Mouse (Mus musculus): ENCODE measurements around the gene Chmp6. TPM values are rescaled to one million over a fixed set of nuclear protein-coding genes. Genes with fewer than 3 reads are reported as not detected.

The Chmp6 gene
- 25.4 and 29.5 TPM in 2 replicates for polyA plus RNA-seq (2015; fragmentation: Nextera tagmentation; extraction: Ambion mirVana)

- H3K27me3 ChIP-seq, result peaks cover under 1% of the 10 kb centered on the region; the same call in 1 of the 2 replicates
- peak within 1 kb of the TSS; percentile 86 for H3K4me3 ChIP-seq (replicated peaks)
- peak; percentile 71 for ATAC-seq (ENCODE audit: insufficient read depth)
- peak within 1 kb of the TSS; percentile 75 for H3K27ac ChIP-seq (replicated peaks)
- H3K9ac ChIP-seq, result peak within 1 kb of the TSS; percentile 88
- whole genome bisulfite sequencing (ENCODE audit: insufficient replicate concordance), result 1% methylated on average over 48 of the region's 48 CpGs
- no peaks in the 10 kb centered on the region for H3K9me3 ChIP-seq (replicated peaks)
- peak within 1 kb of the TSS; percentile 86 for H3K4me2 ChIP-seq
- peaks cover 44% of the 10 kb centered on the region for H3K4me1 ChIP-seq (replicated peaks)
- peaks cover 23% of the 10 kb centered on the region for H3K36me3 ChIP-seq (replicated peaks)
Measured at GRCm38 (mm10) chr11:119913291-119913934, at the start of gene Chmp6. TSS of gene Chmp6 (plus strand) at chr11:119913441.

- no peak overlapping the region for H3K27ac ChIP-seq (replicated peaks)
- ATAC-seq (ENCODE audit: insufficient read depth), result no peak
- H3K36me3 ChIP-seq (replicated peaks), result peaks cover 46% of the 10 kb centered on the region
- no peak overlapping the region for H3K9ac ChIP-seq
- no peak overlapping the region for H3K4me3 ChIP-seq (replicated peaks)
- H3K27me3 ChIP-seq, result no peaks in the 10 kb centered on the region
- no peaks in the 10 kb centered on the region for H3K4me1 ChIP-seq (replicated peaks)
- H3K9me3 ChIP-seq (replicated peaks), result no peaks in the 10 kb centered on the region
- 72% methylated on average over 6 of the region's 6 CpGs for WGBS (ENCODE audit: insufficient replicate concordance)
- H3K4me2 ChIP-seq, result no peak overlapping the region
Measured at GRCm38 (mm10) chr11:119866837-119867236, 46.4 kb upstream of the Chmp6 start.

GRCm38 (mm10) chr11:119868138-119868537 is 45.1 kb upstream of the Chmp6 start:
- no peak for ATAC-seq (ENCODE audit: insufficient read depth)
- Histone ChIP-seq H3K9me3 (replicated peaks) (no peaks in the 10 kb centered on the region), H3K4me1 (replicated peaks) (no peaks in the 10 kb centered on the region), H3K27me3 (no peaks in the 10 kb centered on the region), H3K4me2 (no peak overlapping the region), H3K9ac (no peak overlapping the region), H3K4me3 (replicated peaks) (no peak overlapping the region), H3K27ac (replicated peaks) (no peak overlapping the region), H3K36me3 (replicated peaks) (peaks cover 52% of the 10 kb centered on the region)
- 56% methylated on average over 3 of the region's 3 CpGs for WGBS (ENCODE audit: insufficient replicate concordance)

- Histone ChIP-seq H3K4me1 (replicated peaks) (no peaks in the 10 kb centered on the region), H3K27me3 (no peaks in the 10 kb centered on the region), H3K36me3 (replicated peaks) (peaks cover 48% of the 10 kb centered on the region), H3K9me3 (replicated peaks) (no peaks in the 10 kb centered on the region), H3K27ac (replicated peaks) (no peak overlapping the region), H3K9ac (no peak overlapping the region), H3K4me2 (no peak overlapping the region), H3K4me3 (replicated peaks) (no peak overlapping the region)
- 74% methylated on average over 4 of the region's 4 CpGs for WGBS (ENCODE audit: insufficient replicate concordance)
- no peak for ATAC-seq (ENCODE audit: insufficient read depth)
Measured at GRCm38 (mm10) chr11:119868556-119868955, 44.7 kb upstream of the Chmp6 start.

- Histone ChIP-seq H3K36me3 (replicated peaks) (peaks cover 56% of the 10 kb centered on the region), H3K27ac (replicated peaks) (no peak overlapping the region), H3K4me2 (no peak overlapping the region), H3K9ac (no peak overlapping the region), H3K4me1 (replicated peaks) (no peaks in the 10 kb centered on the region), H3K9me3 (replicated peaks) (no peaks in the 10 kb centered on the region), H3K27me3 (no peaks in the 10 kb centered on the region), H3K4me3 (replicated peaks) (no peak overlapping the region)
- WGBS (ENCODE audit: insufficient replicate concordance), result 73% methylated on average over 7 of the region's 7 CpGs
- no peak for ATAC-seq (ENCODE audit: insufficient read depth)
Measured at GRCm38 (mm10) chr11:119871141-119871540, 42.1 kb upstream of the Chmp6 start.

GRCm38 (mm10) chr11:119873643-119874042 is 39.6 kb upstream of the Chmp6 start:
- no peak for ATAC-seq (ENCODE audit: insufficient read depth)
- WGBS (ENCODE audit: insufficient replicate concordance), result 74% methylated on average over 4 of the region's 4 CpGs
- no peak overlapping the region for H3K4me3 ChIP-seq (replicated peaks)
- no peak overlapping the region for H3K4me2 ChIP-seq
- no peak overlapping the region for H3K9ac ChIP-seq
- no peaks in the 10 kb centered on the region for H3K4me1 ChIP-seq (replicated peaks)
- peaks cover 68% of the 10 kb centered on the region for H3K36me3 ChIP-seq (replicated peaks)
- H3K27ac ChIP-seq (replicated peaks), result no peak overlapping the region
- H3K27me3 ChIP-seq, result no peaks in the 10 kb centered on the region
- no peaks in the 10 kb centered on the region for H3K9me3 ChIP-seq (replicated peaks)

GRCm38 (mm10) chr11:119874841-119875240 is 38.4 kb upstream of the Chmp6 start:
- no peaks in the 10 kb centered on the region for H3K9me3 ChIP-seq (replicated peaks)
- no peaks in the 10 kb centered on the region for H3K27me3 ChIP-seq
- no peak overlapping the region for H3K4me2 ChIP-seq
- peaks cover 70% of the 10 kb centered on the region for H3K36me3 ChIP-seq (replicated peaks)
- H3K9ac ChIP-seq, result no peak overlapping the region
- ATAC-seq (ENCODE audit: insufficient read depth), result no peak
- no peaks in the 10 kb centered on the region for H3K4me1 ChIP-seq (replicated peaks)
- H3K27ac ChIP-seq (replicated peaks), result peak overlapping the region; percentile 48; the same call in 1 of the 2 replicates
- H3K4me3 ChIP-seq (replicated peaks), result no peak overlapping the region
- WGBS (ENCODE audit: insufficient replicate concordance), result 38% methylated on average over 1 of the region's 1 CpGs

GRCm38 (mm10) chr11:119875685-119876084 is 37.6 kb upstream of the Chmp6 start:
- Histone ChIP-seq H3K27me3 (no peaks in the 10 kb centered on the region), H3K4me2 (no peak overlapping the region), H3K36me3 (replicated peaks) (peaks cover 70% of the 10 kb centered on the region), H3K9ac (no peak overlapping the region), H3K27ac (replicated peaks) (0 out of 2 replicates have a peak overlapping the region, but pooled peaks have one; percentile 48), H3K4me1 (replicated peaks) (no peaks in the 10 kb centered on the region), H3K9me3 (replicated peaks) (no peaks in the 10 kb centered on the region), H3K4me3 (replicated peaks) (no peak overlapping the region)
- 69% methylated on average over 9 of the region's 9 CpGs for WGBS (ENCODE audit: insufficient replicate concordance)
- ATAC-seq (ENCODE audit: insufficient read depth), result no peak

GRCm38 (mm10) chr11:119877124-119877523 is 36.1 kb upstream of the Chmp6 start:
- WGBS (ENCODE audit: insufficient replicate concordance), result 77% methylated on average over 7 of the region's 7 CpGs

GRCm38 (mm10) chr11:119879573-119879972 is 33.7 kb upstream of the Chmp6 start:
- Histone ChIP-seq H3K27ac (replicated peaks) (no peak overlapping the region), H3K4me2 (no peak overlapping the region), H3K9me3 (replicated peaks) (no peaks in the 10 kb centered on the region), H3K4me3 (replicated peaks) (no peak overlapping the region), H3K36me3 (replicated peaks) (peaks cover 42% of the 10 kb centered on the region), H3K9ac (no peak overlapping the region), H3K4me1 (replicated peaks) (no peaks in the 10 kb centered on the region), H3K27me3 (no peaks in the 10 kb centered on the region)
- 78% methylated on average over 5 of the region's 5 CpGs for WGBS (ENCODE audit: insufficient replicate concordance)
- no peak for ATAC-seq (ENCODE audit: insufficient read depth)

More at GRCm38 (mm10) chr11:119877124-119877523, 36.1 kb upstream of the Chmp6 start:
- H3K9me3 ChIP-seq (replicated peaks), result no peaks in the 10 kb centered on the region
- peaks cover 59% of the 10 kb centered on the region for H3K36me3 ChIP-seq (replicated peaks)
- H3K4me1 ChIP-seq (replicated peaks), result no peaks in the 10 kb centered on the region
- no peak overlapping the region for H3K4me3 ChIP-seq (replicated peaks)
- no peak overlapping the region for H3K9ac ChIP-seq
- no peak overlapping the region for H3K27ac ChIP-seq (replicated peaks)
- no peak for ATAC-seq (ENCODE audit: insufficient read depth)
- H3K27me3 ChIP-seq, result no peaks in the 10 kb centered on the region
- H3K4me2 ChIP-seq, result no peak overlapping the region

- Histone ChIP-seq H3K4me2 (no peak overlapping the region), H3K9ac (no peak overlapping the region), H3K4me3 (replicated peaks) (no peak overlapping the region), H3K36me3 (replicated peaks) (peaks cover 32% of the 10 kb centered on the region), H3K27ac (replicated peaks) (no peak overlapping the region), H3K4me1 (replicated peaks) (no peaks in the 10 kb centered on the region), H3K9me3 (replicated peaks) (no peaks in the 10 kb centered on the region), H3K27me3 (no peaks in the 10 kb centered on the region)
- ATAC-seq (ENCODE audit: insufficient read depth), result no peak
- WGBS (ENCODE audit: insufficient replicate concordance), result 69% methylated on average over 2 of the region's 2 CpGs
Measured at GRCm38 (mm10) chr11:119883646-119884045, 29.6 kb upstream of the Chmp6 start.

- 65% methylated on average over 3 of the region's 3 CpGs for WGBS (ENCODE audit: insufficient replicate concordance)
- Histone ChIP-seq H3K27ac (replicated peaks) (no peak overlapping the region), H3K9me3 (replicated peaks) (no peaks in the 10 kb centered on the region), H3K9ac (no peak overlapping the region), H3K4me1 (replicated peaks) (peaks cover 6% of the 10 kb centered on the region), H3K27me3 (no peaks in the 10 kb centered on the region), H3K4me3 (replicated peaks) (no peak overlapping the region), H3K4me2 (no peak overlapping the region), H3K36me3 (replicated peaks) (peaks cover 53% of the 10 kb centered on the region)
- no peak for ATAC-seq (ENCODE audit: insufficient read depth)
Measured at GRCm38 (mm10) chr11:119889966-119890365, 23.3 kb upstream of the Chmp6 start.

All from liver, embryonic 15.5 days (tissue).